Mouse (Mus musculus) frontal cortex, adult 2 months (tissue): ENCODE measurements around the gene Ccdc130. TPM values are rescaled to one million over a fixed set of nuclear protein-coding genes. Genes with fewer than 3 reads are reported as not detected.
"Not testable (repeated sequence)": the region's sequence is repeated elsewhere in the genome, so short reads cannot be mapped to it uniquely, and the experiment has no call there.

Source experiments
- DNase-seq, 2 experiments: peaks; one replicate each; pipeline ENCODE4 v3.0.0; 2022; ENCODE audit warnings: low spot score in 1 of 2; ENCODE audit errors: extremely low spot score in 1 of 2
- polyA plus RNA-seq: library from polyadenylated mRNA; depleted of rRNA; stranded (reverse); fragments of >200 nt; gene quantifications from 2 replicates; pipeline ENCODE4 v1.2.3, GENCODE M21; 2012; rRNA removed

Gene Ccdc130
- polyA plus RNA-seq, result 34.8 and 35.6 TPM in 2 replicates

GRCm38 (mm10) chr8:84269950-84270773 is at the start of gene Ccdc130:
TSS of gene Ccdc130 (minus strand) at chr8:84270380.
- DNase-seq, result peak; percentile 100

GRCm38 (mm10) chr8:84308376-84308775 is 38.2 kb upstream of the Ccdc130 start:
- no peak for DNase-seq

- no peak for DNase-seq
These were observed 33.8 kb upstream of the Ccdc130 start for GRCm38 (mm10) chr8:84303951-84304350.

DNA sequence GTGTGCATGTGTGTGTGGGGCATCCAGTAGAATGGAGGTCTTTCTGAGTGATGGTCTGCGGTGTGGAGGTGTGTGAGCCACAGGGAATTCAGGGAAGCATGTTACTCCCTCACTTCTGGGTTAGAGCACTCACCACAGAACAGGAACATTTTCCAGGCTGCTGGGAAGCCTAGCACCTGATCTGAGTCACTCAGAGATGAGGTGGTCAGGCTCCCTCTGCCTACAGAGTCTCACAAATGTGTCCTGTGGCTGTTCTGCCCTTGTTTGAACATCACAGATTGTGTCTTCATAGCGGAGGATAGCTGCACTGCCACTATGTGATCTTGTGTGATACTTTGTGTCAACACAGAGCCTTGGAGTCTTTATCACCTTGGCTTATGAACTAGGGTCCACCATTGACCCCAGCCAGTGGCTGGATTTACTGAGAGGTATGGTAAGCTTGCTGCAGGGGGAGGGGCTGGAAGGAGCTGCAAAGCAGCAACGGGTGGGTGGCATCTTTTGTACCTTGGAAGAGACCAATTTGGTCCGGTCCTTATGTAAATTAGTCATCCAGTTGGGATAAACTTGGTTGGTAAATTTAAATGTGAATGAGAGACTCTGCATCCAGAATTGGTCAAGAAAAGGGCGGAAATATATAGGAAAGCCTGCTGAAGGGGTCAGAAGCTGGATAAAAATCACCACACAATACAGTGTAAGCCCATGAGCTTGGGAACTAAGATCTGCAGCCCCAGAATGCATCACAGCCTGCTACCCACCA is 27.0 kb upstream of the Ccdc130 start:
- DNase-seq, result no peak

DNA sequence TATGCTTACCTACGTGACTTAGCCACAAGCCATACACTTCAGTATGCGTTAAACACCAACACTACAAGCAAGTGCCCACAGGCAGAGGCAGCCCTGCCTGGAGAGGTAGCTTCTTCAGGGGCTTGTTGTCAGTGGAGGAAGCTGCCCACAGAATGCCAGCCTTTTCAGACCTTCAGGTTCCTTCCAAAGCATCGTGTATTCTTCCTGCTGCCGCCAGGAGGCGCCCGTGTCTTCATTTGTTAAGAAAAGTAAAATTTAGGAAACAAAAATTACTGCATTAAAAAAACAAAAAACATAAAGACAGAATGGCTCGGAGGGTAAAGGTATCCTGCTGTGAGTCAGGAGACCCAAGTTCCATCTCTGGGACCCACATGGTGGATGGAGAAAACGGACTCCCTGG is 21.5 kb upstream of the Ccdc130 start:
- peak in 1 of 2 experiments; percentile 73 for DNase-seq

DNA sequence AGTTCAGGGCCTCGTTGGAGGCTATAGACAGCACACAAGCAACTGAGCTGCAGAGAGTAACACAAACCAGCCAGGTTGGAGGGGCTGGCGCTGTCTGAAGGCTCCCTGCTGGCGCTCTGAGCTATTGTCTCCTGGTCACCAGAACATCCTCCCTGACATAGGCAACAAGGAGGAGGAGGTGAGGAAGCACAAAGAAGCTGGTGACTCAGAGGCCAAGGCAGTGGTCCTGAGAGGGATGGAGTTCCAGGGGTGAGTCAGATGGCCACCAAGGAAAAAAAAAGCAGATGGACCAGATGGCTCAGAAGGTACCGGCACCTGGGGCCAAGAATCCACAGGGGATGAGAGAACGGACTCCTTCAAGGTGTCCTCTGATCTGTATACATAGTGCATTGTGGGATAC is 20.9 kb upstream of the Ccdc130 start:
- DNase-seq, result no peak

DNA sequence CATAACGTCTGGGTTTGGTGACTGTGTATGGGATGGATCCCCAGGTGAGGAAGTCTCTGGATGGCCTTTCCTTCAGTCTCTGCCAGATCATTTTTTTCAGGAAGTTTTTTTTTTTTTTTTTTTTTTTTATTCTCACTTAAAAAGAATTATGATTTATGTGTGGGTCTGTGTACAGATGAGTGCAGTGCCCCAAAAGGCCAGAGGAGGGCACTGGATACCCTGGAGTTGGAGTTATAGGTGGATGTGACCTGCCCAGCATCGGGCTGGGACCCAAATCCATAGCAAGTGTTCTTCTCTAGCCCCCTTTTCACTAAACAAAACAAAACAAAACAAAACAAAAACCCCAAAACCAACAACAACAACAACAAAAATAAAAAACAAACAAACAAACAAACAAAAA is 18.7 kb upstream of the Ccdc130 start:
- no peak for DNase-seq

GRCm38 (mm10) chr8:84285665-84286064 is 15.5 kb upstream of the Ccdc130 start:
- not testable (repeated sequence) for DNase-seq

- peak in 1 of 2 experiments; percentile 55 for DNase-seq
These were observed 14.5 kb upstream of the Ccdc130 start for GRCm38 (mm10) chr8:84284608-84285063.

- DNase-seq, result no peak
These were observed 10.6 kb upstream of the Ccdc130 start for GRCm38 (mm10) chr8:84280777-84281176.

DNA sequence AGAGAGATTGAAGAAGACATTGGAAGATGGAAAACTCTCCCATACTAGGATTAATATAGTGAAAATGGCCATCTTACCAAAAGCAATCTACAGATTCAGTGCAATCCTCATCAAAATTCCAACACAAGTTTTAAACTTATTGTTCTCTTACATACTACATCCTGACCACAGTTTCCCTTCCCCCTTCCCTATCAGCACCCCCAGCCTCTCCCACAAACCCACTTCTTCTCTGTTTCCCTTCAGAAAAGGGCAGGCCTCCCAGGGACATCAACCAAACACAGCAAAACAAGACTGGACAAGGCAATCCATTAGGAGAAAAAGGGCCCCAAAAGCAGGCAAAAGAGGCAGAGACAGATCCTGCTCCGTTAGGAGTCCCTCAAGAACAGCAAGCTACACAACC is 6.3 kb upstream of the Ccdc130 start:
- DNase-seq, result no peak

DNA sequence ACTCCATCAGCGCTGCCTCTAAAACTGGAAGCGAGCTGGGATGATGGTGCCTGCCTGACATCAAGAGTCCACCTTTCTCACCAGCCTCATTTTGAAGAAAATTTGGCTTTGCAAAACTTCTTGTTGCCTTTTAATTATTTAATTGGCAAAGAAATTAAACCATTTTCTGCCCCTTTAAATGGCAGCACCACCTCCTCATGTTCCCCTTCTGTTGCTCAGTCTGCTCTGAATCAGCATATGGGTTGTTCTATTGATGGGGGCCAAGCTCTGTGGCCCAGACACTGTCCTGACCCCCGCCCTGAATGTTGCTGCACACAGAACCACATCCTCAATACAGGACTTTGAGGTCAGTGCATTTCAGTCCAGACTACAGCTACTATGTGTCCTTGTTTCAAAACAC is 3.8 kb upstream of the Ccdc130 start:
- DNase-seq, result no peak

GRCm38 (mm10) chr8:84272302-84272701 is 2.1 kb upstream of the Ccdc130 start:
- no peak for DNase-seq

DNA sequence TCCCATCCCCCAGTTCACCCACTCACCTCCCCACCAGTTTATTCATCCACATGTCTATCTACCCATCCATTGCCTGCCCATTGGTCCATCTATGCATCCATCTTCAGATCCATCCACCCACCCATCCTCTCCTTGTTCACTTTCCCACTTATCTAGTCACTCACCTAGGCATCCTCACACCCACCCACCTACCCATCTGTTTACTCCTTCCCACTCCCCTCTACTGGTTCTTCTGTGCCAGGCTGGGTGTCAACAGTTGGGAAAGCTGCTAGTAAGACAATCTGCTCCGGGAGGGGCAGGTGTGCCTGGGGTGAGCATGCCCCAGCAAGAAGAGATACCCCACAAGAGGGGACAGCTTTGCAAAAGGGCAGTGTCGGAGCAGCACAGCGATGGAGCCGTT is 9.1 kb downstream of the Ccdc130 start:
- peak in 1 of 2 experiments; percentile 53 for DNase-seq

DNA sequence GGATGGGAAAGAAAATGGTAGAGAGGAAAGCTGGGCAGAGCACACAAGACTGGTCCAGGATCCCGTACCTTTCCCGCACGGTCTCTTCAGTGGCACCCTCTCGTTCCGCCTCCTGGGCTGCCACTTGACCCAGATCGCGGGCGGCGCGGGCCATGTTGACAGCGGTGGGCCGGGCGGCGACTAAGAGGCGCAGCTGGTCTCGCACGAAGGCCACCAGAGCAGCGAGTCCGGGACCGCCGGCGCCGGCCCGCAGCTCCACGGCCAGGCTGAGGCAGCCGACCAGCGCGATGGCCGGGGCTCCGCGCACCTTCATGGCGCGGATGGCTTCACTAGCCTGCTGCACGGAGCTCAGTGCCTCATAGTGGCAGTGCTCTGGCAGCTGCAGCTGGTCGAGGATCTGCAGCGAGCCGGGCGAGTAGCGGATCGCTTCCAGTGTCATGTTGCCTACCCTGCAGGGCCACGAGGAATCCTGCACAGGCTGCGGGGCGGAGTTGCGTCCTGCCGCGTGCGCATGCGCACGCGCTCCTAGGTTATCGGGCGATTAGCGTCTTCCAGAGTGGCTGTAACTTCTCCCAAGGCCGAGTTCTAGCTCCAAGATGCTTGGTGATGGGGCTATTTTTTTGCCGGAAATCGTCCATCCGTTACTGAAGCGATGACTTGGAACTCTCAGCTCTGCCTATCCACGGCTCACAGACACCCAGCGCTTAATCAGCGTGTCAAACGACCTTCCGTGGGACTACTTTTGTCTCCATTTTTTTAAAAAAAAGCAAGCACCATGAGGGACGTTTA is 13.2 kb downstream of the Ccdc130 start, which contains the start of gene Mri1:
Gene Mri1 (minus strand): TSS at position 505 of the 789 bp plus-strand sequence.
- peak; percentile 51 to 77 for DNase-seq

- DNase-seq, result peak in 1 of 2 experiments; percentile 34
These were observed 13.7 kb downstream of the Ccdc130 start for GRCm38 (mm10) chr8:84256458-84256821.

DNA sequence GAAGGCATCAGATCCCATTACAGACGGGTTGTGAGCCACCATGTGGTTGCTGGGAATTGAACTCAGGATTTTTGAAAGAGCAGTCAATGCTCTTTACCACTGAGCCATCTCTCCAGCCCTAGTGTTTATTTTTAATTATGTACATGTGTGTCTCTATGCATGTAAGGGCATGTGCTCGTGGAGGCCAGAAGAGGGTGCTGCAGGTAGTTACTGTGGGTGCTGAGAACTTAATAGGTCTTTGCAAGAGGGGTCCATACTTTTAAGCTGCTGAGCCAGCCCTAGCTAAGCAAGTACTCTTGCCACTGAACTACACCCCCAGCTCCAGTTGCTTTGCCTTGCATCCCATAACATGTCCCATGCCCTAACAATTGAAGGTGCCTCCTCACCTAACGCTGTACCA is 14.3 kb downstream of the Ccdc130 start:
- no peak for DNase-seq

DNA sequence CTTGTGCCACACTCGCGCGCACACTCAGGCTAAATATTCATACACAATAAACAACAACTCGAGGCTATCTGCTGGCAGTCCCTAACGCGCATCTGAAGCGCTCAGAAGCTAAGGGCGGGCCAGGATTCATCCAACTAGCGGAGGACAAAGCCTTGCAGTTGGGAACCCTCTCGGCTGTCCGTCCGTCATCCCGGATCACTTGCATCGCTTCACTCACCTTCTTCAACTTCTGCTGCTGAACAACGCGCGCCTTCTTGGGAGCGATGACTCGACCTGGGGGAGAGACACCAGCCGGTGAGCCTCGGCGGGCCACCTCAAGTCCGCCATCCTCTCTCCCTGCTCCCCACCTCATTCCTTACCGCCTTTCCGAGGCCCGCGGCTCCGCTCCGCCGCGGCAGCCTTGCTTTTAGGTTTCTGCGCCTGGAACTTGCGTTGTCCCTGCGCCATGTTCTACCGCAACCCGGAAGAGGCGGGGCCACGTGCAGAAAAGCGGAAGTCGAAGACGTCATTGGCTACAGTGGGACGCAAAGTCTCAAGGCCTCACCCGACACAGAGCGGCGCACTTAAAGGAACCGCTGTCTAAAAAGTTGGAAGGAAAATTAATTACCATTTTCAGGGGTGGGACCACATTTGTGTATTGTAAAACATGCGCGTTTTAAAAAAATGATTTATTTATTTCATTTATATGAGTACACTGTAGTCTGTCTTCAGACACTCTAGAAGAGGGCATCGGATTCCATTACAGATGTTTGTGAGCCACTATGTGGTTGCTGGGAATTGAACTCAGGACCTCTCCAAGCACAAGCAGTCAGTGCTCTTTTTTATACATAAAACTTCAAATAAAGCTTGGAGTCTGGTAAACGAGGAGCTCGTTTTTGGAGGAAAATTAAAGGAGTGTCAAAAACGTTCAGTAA is 20.7 kb downstream of the Ccdc130 start, which contains the start of gene D8Ertd738e:
Gene D8Ertd738e (minus strand): TSS at position 463 of the 914 bp plus-strand sequence.
- DNase-seq, result peak; percentile 77 to 90

- DNase-seq, result no peak
These were observed 28.4 kb downstream of the Ccdc130 start for GRCm38 (mm10) chr8:84241821-84242220.

- no peak for DNase-seq
These were observed 29.0 kb downstream of the Ccdc130 start for GRCm38 (mm10) chr8:84241167-84241566.
